Mouse (Mus musculus) embryo, embryonic 9.5 days (tissue): ENCODE results near the gene Cdr2.
"Not testable (repeated sequence)": the region's sequence is repeated elsewhere in the genome, so short reads cannot be mapped to it uniquely, and the experiment has no call there.

Source experiments
- DNase-seq: peaks from one replicate; pipeline ENCODE4 v3.0.0-alpha.2; 2017; ENCODE audit errors: extremely low spot score

Cdr2 gene

GRCm38 (mm10) chr7:120970112-120970511, 12.0 kb downstream of the Cdr2 start:
- no peak for DNase-seq

- DNase-seq = no peak
These were observed 12.9 kb downstream of the Cdr2 start for GRCm38 (mm10) chr7:120969221-120969620.

- DNase-seq = no peak
These were observed 19.0 kb downstream of the Cdr2 start for GRCm38 (mm10) chr7:120963126-120963525.

- DNase-seq = no peak
These were observed 20.2 kb downstream of the Cdr2 start for GRCm38 (mm10) chr7:120961893-120962292.

- DNase-seq = no peak
These were observed 21.5 kb downstream of the Cdr2 start for GRCm38 (mm10) chr7:120960601-120961000.

- no peak for DNase-seq
These were observed 22.0 kb downstream of the Cdr2 start for GRCm38 (mm10) chr7:120960116-120960515.

- not testable (repeated sequence) for DNase-seq
These were observed 28.5 kb downstream of the Cdr2 start for GRCm38 (mm10) chr7:120953591-120953990.

- DNase-seq = no peak
These were observed 38.1 kb downstream of the Cdr2 start for GRCm38 (mm10) chr7:120943936-120944509.

- DNase-seq = no peak
These were observed 39.6 kb downstream of the Cdr2 start for GRCm38 (mm10) chr7:120942506-120942905.

- DNase-seq = no peak
These were observed 40.9 kb downstream of the Cdr2 start for GRCm38 (mm10) chr7:120941214-120941613.

GRCm38 (mm10) chr7:120940343-120940742, 41.8 kb downstream of the Cdr2 start:
- no peak for DNase-seq

- DNase-seq = no peak
These were observed 43.9 kb downstream of the Cdr2 start for GRCm38 (mm10) chr7:120938206-120938605.

- no peak for DNase-seq
These were observed 45.6 kb downstream of the Cdr2 start for GRCm38 (mm10) chr7:120936522-120936921.

GRCm38 (mm10) chr7:120934716-120935115, 47.4 kb downstream of the Cdr2 start:
- peak; percentile 62 for DNase-seq

GRCm38 (mm10) chr7:120933680-120934195, 48.4 kb downstream of the Cdr2 start:
- DNase-seq = no peak

GRCm38 (mm10) chr7:120933110-120933509, 49.0 kb downstream of the Cdr2 start:
- DNase-seq = no peak

- peak; percentile 86 for DNase-seq
These were observed 63.6 kb downstream of the Cdr2 start for GRCm38 (mm10) chr7:120918526-120918962.

GRCm38 (mm10) chr7:120917592-120918461, 64.3 kb downstream of the Cdr2 start, which contains the start of gene Polr3e:
TSS of gene Polr3e (plus strand) at chr7:120917744.
- peak; percentile 100 for DNase-seq

- no peak for DNase-seq
These were observed 64.9 kb downstream of the Cdr2 start for GRCm38 (mm10) chr7:120917279-120917591.

- DNase-seq = peak; percentile 45
These were observed 65.7 kb downstream of the Cdr2 start for GRCm38 (mm10) chr7:120916262-120916875.

GRCm38 (mm10) chr7:120913332-120913731, 68.8 kb downstream of the Cdr2 start:
- no peak for DNase-seq

- DNase-seq = not testable (repeated sequence)
These were observed 70.8 kb downstream of the Cdr2 start for GRCm38 (mm10) chr7:120911268-120911667.
